Mouse (Mus musculus): ENCODE results near the gene Lsm2. TPM values are rescaled to one million over a fixed set of nuclear protein-coding genes. Genes with fewer than 3 reads are reported as not detected.
"Not testable (repeated sequence)": the region's sequence is repeated elsewhere in the genome, so short reads cannot be mapped to it uniquely, and the experiment has no call there.

Gene Lsm2
- total RNA-seq, 4 experiments from 2014 or later = 28.2 to 35.4 (median 30.1) TPM

GRCm38 (mm10) chr17:34957291-34957690 lies 24.4 kb upstream of the Lsm2 start:
- DNase-seq = not testable (repeated sequence)

DNA sequence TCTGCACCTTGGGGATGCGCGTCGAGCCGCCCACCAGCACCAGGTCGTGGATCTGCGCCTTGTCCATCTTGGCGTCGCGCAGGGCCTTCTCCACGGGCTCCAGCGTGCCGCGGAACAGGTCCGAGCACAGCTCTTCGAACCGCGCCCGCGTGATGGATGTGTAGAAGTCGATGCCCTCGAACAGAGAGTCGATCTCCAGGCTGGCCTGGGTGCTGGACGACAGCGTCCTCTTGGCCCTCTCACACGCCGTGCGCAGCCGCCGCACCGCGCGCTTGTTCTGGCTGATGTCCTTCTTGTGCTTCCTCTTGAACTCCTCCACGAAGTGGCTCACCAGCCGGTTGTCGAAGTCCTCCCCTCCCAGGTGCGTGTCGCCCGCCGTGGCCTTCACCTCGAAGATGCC lies 23.7 kb upstream of the Lsm2 start:
- not testable (repeated sequence) for DNase-seq

- DNase-seq = not testable (repeated sequence)
Measured at GRCm38 (mm10) chr17:34958734-34959129, 22.9 kb upstream of the Lsm2 start.

GRCm38 (mm10) chr17:34959130-34959778 lies 22.4 kb upstream of the Lsm2 start, which contains the start of gene Hspa1b:
Gene Hspa1b, minus strand, starts transcription at chr17:34959238.
- peak; percentile 89 for DNase-seq

GRCm38 (mm10) chr17:34959881-34960515 lies 21.7 kb upstream of the Lsm2 start:
- DNase-seq = no peak

DNA sequence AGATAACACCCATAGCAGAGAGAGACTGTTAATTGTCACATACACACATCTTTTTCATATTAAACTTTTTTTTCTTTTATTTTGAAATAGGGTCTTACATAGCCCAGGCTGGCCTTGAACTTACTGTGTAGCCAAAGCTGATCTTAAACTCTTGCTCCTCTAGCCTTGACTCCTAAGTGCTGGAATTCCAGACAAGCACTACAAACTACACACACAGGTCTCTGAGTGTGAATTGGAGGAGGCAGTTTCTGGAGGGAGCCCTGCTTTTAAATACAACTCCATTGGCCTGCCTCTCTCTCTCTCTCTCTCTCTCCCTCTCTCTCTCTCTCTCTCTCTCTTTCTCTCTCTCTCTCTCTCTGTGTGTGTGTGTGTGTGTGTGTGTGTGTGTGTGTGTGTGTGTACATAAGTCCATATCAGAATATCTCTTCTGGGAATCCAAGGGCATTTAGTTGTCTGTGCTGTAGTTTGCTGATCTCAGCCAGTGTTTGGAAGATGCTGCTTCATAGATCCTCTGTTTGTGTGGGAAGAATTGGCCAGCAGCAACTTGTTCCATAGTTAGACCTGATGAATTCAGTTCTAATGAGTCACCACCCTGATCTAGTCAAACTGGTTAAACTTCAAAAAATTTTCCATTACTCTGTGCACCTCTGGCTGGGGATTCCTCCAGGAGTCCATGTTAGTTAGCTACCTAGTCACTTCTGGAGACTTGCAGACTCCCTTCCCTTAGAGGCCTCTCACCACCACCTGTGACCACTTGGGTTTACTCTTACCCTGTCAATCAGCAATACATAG lies 20.8 kb upstream of the Lsm2 start:
- DNase-seq = no peak

DNA sequence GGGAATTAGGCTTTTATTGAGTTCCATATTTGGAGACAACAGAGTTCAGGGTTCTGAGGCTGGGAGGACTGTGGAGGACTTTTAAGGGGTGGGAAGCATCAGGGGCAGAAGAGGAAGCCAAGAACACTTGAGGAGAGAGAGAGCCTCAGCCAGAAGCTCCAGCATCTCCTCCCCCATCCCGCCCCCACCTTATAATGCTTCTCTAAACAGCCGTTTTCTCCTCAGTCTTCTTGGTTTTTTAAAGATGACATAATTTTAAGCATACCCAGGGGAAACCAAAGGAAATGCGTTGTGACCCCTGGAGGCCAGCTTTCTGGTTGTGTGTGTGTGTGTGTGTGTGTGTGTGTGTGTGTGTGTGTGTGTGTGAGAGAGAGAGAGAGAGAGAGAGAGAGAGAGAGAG lies 19.5 kb upstream of the Lsm2 start:
- no peak for DNase-seq

- DNase-seq = no peak
Measured at GRCm38 (mm10) chr17:34962841-34963240, 18.8 kb upstream of the Lsm2 start.

- DNase-seq = no peak
Measured at GRCm38 (mm10) chr17:34964640-34965049, 17.0 kb upstream of the Lsm2 start.

GRCm38 (mm10) chr17:34965627-34966026 lies 16.0 kb upstream of the Lsm2 start:
- no peak for DNase-seq

GRCm38 (mm10) chr17:34969822-34970221 lies 11.8 kb upstream of the Lsm2 start, which contains the start of gene Gm20481:
Gene Gm20481, plus strand, starts transcription at chr17:34969912.
- DNase-seq = not testable (repeated sequence)

DNA sequence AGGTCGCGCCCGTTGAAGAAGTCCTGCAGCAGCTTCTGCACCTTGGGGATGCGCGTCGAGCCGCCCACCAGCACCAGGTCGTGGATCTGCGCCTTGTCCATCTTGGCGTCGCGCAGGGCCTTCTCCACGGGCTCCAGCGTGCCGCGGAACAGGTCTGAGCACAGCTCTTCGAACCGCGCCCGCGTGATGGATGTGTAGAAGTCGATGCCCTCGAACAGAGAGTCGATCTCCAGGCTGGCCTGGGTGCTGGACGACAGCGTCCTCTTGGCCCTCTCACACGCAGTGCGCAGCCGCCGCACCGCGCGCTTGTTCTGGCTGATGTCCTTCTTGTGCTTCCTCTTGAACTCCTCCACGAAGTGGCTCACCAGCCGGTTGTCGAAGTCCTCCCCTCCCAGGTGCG lies 10.8 kb upstream of the Lsm2 start:
- DNase-seq = not testable (repeated sequence)

GRCm38 (mm10) chr17:34971694-34972068 lies 10.0 kb upstream of the Lsm2 start:
- not testable (repeated sequence) for DNase-seq

GRCm38 (mm10) chr17:34972069-34972749 lies 9.5 kb upstream of the Lsm2 start, which contains the start of the genes Hspa1a and Hspa1l:
Gene Hspa1a, minus strand, starts transcription at chr17:34972156.
Gene Hspa1l, plus strand, starts transcription at chr17:34972703.
- peak; percentile 90 for DNase-seq

GRCm38 (mm10) chr17:34975581-34976492 lies 5.8 kb upstream of the Lsm2 start:
- DNase-seq = no peak

DNA sequence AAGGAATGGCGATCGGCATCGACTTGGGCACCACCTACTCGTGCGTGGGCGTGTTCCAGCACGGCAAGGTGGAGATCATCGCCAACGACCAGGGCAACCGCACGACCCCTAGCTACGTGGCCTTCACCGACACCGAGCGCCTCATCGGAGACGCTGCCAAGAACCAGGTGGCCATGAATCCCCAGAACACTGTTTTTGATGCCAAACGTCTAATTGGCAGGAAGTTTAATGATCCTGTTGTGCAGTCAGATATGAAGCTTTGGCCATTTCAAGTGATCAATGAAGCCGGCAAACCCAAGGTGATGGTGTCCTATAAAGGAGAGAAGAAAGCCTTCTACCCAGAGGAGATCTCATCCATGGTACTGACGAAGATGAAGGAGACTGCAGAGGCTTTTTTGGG lies 4.7 kb upstream of the Lsm2 start:
- DNase-seq = no peak

GRCm38 (mm10) chr17:34978239-34978638 lies 3.4 kb upstream of the Lsm2 start:
- no peak for DNase-seq

DNA sequence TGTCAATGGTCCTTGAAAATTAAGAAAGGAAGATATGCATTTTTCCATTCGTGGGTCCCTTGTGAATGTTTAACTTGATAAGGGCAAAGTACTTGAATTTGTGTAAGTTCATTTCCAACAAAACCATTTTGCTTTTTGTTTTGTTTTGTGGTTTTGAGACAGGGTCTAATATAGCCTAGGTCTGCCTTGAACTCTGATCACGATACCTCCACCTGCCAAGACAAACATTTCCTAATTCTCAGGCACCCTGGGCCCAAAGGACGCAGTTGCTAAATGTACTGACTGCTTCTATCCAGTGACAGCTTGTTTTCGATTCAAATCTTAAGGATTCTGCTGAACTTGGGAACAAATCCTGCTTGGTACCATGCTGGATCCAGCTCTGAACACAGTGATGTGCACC lies 2.0 kb upstream of the Lsm2 start:
- no peak for DNase-seq

GRCm38 (mm10) chr17:34980655-34981054 lies 1.0 kb upstream of the Lsm2 start:
- no peak for DNase-seq

GRCm38 (mm10) chr17:34982328-34982727 lies 666 bp downstream of the Lsm2 start:
- DNase-seq = no peak

GRCm38 (mm10) chr17:34984218-34984617 lies 2.6 kb downstream of the Lsm2 start:
- DNase-seq = no peak
